Mouse (Mus musculus): Measurements from ENCODE around the gene Fgfr2.

The Fgfr2 gene

GRCm38 (mm10) chr7:133007343-133007742 is 115.8 kb downstream of the Fgfr2 start:
- DNase-seq (ENCODE audit: low spot score in 2 of 2) = no peak

GRCm38 (mm10) chr7:133005772-133006171 is 117.4 kb downstream of the Fgfr2 start:
- DNase-seq (ENCODE audit: low spot score in 2 of 2) = no peak

GRCm38 (mm10) chr7:133003421-133003820 is 119.7 kb downstream of the Fgfr2 start:
- DNase-seq (ENCODE audit: low spot score in 2 of 2) = peak; percentile 75 to 80

GRCm38 (mm10) chr7:133002271-133002670 is 120.9 kb downstream of the Fgfr2 start:
- DNase-seq (ENCODE audit: low spot score in 2 of 2) = no peak

GRCm38 (mm10) chr7:133001388-133001787 is 121.8 kb downstream of the Fgfr2 start:
- no peak for DNase-seq (ENCODE audit: low spot score in 2 of 2)

- no peak for DNase-seq (ENCODE audit: low spot score in 2 of 2)
Observed at GRCm38 (mm10) chr7:132999061-132999460, 124.1 kb downstream of the Fgfr2 start.

GRCm38 (mm10) chr7:132998639-132999038 is 124.5 kb downstream of the Fgfr2 start:
- DNase-seq (ENCODE audit: low spot score in 2 of 2) = no peak

GRCm38 (mm10) chr7:132996391-132996790 is 126.8 kb downstream of the Fgfr2 start:
- no peak for DNase-seq (ENCODE audit: low spot score in 2 of 2)

- no peak for DNase-seq (ENCODE audit: low spot score in 2 of 2)
Observed at GRCm38 (mm10) chr7:132994628-132995191, 128.4 kb downstream of the Fgfr2 start.

- DNase-seq (ENCODE audit: low spot score in 2 of 2) = peak in 1 of 2 experiments; percentile 5
Observed at GRCm38 (mm10) chr7:132994120-132994519, 129.0 kb downstream of the Fgfr2 start.

GRCm38 (mm10) chr7:132992967-132993615 is 130.1 kb downstream of the Fgfr2 start:
- DNase-seq (ENCODE audit: low spot score in 2 of 2) = no peak

GRCm38 (mm10) chr7:132991240-132991900 is 131.8 kb downstream of the Fgfr2 start:
- no peak for DNase-seq (ENCODE audit: low spot score in 2 of 2)

GRCm38 (mm10) chr7:132989839-132990238 is 133.3 kb downstream of the Fgfr2 start:
- DNase-seq (ENCODE audit: low spot score in 2 of 2) = no peak

- DNase-seq (ENCODE audit: low spot score in 2 of 2) = no peak
Observed at GRCm38 (mm10) chr7:132982639-132983038, 140.5 kb downstream of the Fgfr2 start.

GRCm38 (mm10) chr7:132977981-132978380 is 145.2 kb downstream of the Fgfr2 start:
- DNase-seq (ENCODE audit: low spot score in 2 of 2) = no peak

GRCm38 (mm10) chr7:132976079-132976478 is 147.1 kb downstream of the Fgfr2 start:
- no peak for DNase-seq (ENCODE audit: low spot score in 2 of 2)

GRCm38 (mm10) chr7:132972079-132972478 is 151.1 kb downstream of the Fgfr2 start:
- no peak for DNase-seq (ENCODE audit: low spot score in 2 of 2)

- DNase-seq (ENCODE audit: low spot score in 2 of 2) = no peak
Observed at GRCm38 (mm10) chr7:132965707-132966106, 157.4 kb downstream of the Fgfr2 start.

- no peak for DNase-seq (ENCODE audit: low spot score in 2 of 2)
Observed at GRCm38 (mm10) chr7:132964395-132964794, 158.8 kb downstream of the Fgfr2 start.

GRCm38 (mm10) chr7:132950613-132951012 is 172.5 kb downstream of the Fgfr2 start:
- DNase-seq (ENCODE audit: low spot score in 2 of 2) = no peak

GRCm38 (mm10) chr7:132949968-132950367 is 173.2 kb downstream of the Fgfr2 start:
- no peak for DNase-seq (ENCODE audit: low spot score in 2 of 2)

- DNase-seq (ENCODE audit: low spot score in 2 of 2) = no peak
Observed at GRCm38 (mm10) chr7:132940569-132940968, 182.6 kb downstream of the Fgfr2 start.

- DNase-seq (ENCODE audit: low spot score in 2 of 2) = no peak
Observed at GRCm38 (mm10) chr7:132939118-132939517, 184.0 kb downstream of the Fgfr2 start.
